Mouse (Mus musculus) midbrain, embryonic 14.5 days (tissue): ENCODE results near the gene Oxld1. TPM values are rescaled to one million over a fixed set of nuclear protein-coding genes. Genes with fewer than 3 reads are reported as not detected.

Experiments used
- ATAC-seq: fragments of 200-750 bp; cut with Nextera tagmentation; 2 replicates; pipeline ENCODE4 v1.8.0; 2017; ENCODE audit warnings: moderate number of reproducible peaks, moderate library complexity; ENCODE audit not compliant: low FRiP score, low TSS enrichment
- DNase-seq: peaks from one replicate; pipeline ENCODE4 v3.0.0-alpha.2; 2015
- H3K27ac ChIP-seq: fragments of 300-500 bp; sonication (generic); replicated peaks from 2 replicates; pipeline ENCODE4 v1.5.1; 2014; ENCODE audit warnings: mild to moderate bottlenecking, low read depth, low read length, moderate library complexity
- H3K27me3 ChIP-seq: fragments of 300-500 bp; sonication (generic); 2 replicates; pipeline ENCODE4 v1.6.1; 2014; ENCODE audit warnings: low read length, control low read depth, mixed read lengths; ENCODE audit not compliant: control insufficient read depth, insufficient read depth
- H3K36me3 ChIP-seq: fragments of 300-500 bp; sonication (generic); 2 replicates; pipeline ENCODE4 v1.6.1; 2014; ENCODE audit warnings: low read length, control low read depth; ENCODE audit not compliant: control insufficient read depth, insufficient read depth
- H3K4me1 ChIP-seq: fragments of 300-500 bp; sonication (generic); 2 replicates; pipeline ENCODE4 v1.6.1; 2014; ENCODE audit warnings: mild to moderate bottlenecking, antibody characterized with exemption, low read length, control low read depth; ENCODE audit not compliant: control insufficient read depth, insufficient read depth
- H3K4me2 ChIP-seq: fragments of 300-500 bp; sonication (generic); 2 replicates; pipeline ENCODE4 v1.6.1; 2014; ENCODE audit warnings: mild to moderate bottlenecking, low read length, moderate library complexity
- H3K4me3 ChIP-seq: fragments of 300-500 bp; sonication (generic); replicated peaks from 2 replicates; pipeline ENCODE4 v1.5.1; 2014; ENCODE audit warnings: low read depth, low read length
- H3K9ac ChIP-seq: fragments of 300-500 bp; sonication (generic); replicated peaks from 2 replicates; pipeline ENCODE4 v1.6.1; 2014; ENCODE audit warnings: mild to moderate bottlenecking, low read length, moderate library complexity
- H3K9me3 ChIP-seq: fragments of 300-500 bp; sonication (generic); 2 replicates; pipeline ENCODE4 v1.6.1; 2016; ENCODE audit warnings: low read length, control low read depth, mixed read lengths; ENCODE audit not compliant: control insufficient read depth
- WGBS: fragments of 180-500 bp; shearing (Covaris S2); extraction: QIAGEN DNeasy Blood & Tissue Kit; methylation state at CpG from one replicate; pipeline ENCODE4 v1.1.7; 2014; 5-methylcytosine and 5-hydroxymethylcytosine counted together
- polyA plus RNA-seq: library from polyadenylated mRNA; unstranded; fragments of >200 nt; fragmentation: Nextera tagmentation; extraction: Ambion mirVana; gene quantifications from 2 replicates; pipeline ENCODE4 v1.2.1, GENCODE M21; 2014

The Oxld1 gene
- polyA plus RNA-seq, result 11.2 and 12.5 TPM in 2 replicates

GRCm38 (mm10) chr11:120457772-120458751, at the start of gene Oxld1, which contains the start of gene Ccdc137:
Gene Oxld1 (minus strand): TSS chr11:120458068.
Gene Ccdc137 (plus strand): TSS chr11:120458115.
- Histone ChIP-seq H3K4me2 (peak within 1 kb of the TSS; percentile 96), H3K27ac (peak within 1 kb of the TSS; percentile 82), H3K4me1 (peaks cover 17% of the 10 kb centered on the region), H3K27me3 (no peaks in the 10 kb centered on the region), H3K4me3 (peak within 1 kb of the TSS; percentile 90), H3K9ac (peak within 1 kb of the TSS; percentile 94), H3K9me3 (no peaks in the 10 kb centered on the region), H3K36me3 (peaks cover 27% of the 10 kb centered on the region)
- ATAC-seq, result peak; percentile 80; the same call in 1 of the 2 replicates
- WGBS, result 4% methylated on average over 62 of the region's 62 CpGs
- peak; percentile 93 for DNase-seq

- WGBS, result 62% methylated on average over 4 of the region's 4 CpGs
- peaks cover 6% of the 10 kb centered on the region; the same call in 1 of the 2 replicates for H3K4me1 ChIP-seq
- no peak overlapping the region for H3K4me2 ChIP-seq
- no peaks in the 10 kb centered on the region for H3K9me3 ChIP-seq
- no peak for ATAC-seq
- DNase-seq, result no peak
- no peak overlapping the region for H3K4me3 ChIP-seq
- H3K27me3 ChIP-seq, result no peaks in the 10 kb centered on the region
- H3K9ac ChIP-seq, result no peak overlapping the region
- H3K27ac ChIP-seq, result no peak overlapping the region
- H3K36me3 ChIP-seq, result no peaks in the 10 kb centered on the region
These were observed 49.0 kb upstream of the Oxld1 start for GRCm38 (mm10) chr11:120506899-120507298.

- no peak overlapping the region for H3K4me2 ChIP-seq
- no peaks in the 10 kb centered on the region for H3K9me3 ChIP-seq
- H3K4me1 ChIP-seq, result 0 out of 2 replicates have a peak, but pooled peaks cover 4% of the 10 kb centered on the region
- DNase-seq (no peak), ATAC-seq (no peak)
- no peaks in the 10 kb centered on the region for H3K27me3 ChIP-seq
- H3K27ac ChIP-seq, result no peak overlapping the region
- 93% methylated on average over 3 of the region's 3 CpGs for WGBS
- no peak overlapping the region for H3K9ac ChIP-seq
- H3K4me3 ChIP-seq, result no peak overlapping the region
- no peaks in the 10 kb centered on the region for H3K36me3 ChIP-seq
These were observed 47.8 kb upstream of the Oxld1 start for GRCm38 (mm10) chr11:120505661-120506060.

GRCm38 (mm10) chr11:120501701-120502100, 43.8 kb upstream of the Oxld1 start:
- H3K4me2 ChIP-seq, result no peak overlapping the region
- H3K4me3 ChIP-seq, result no peak overlapping the region
- ATAC-seq (no peak), DNase-seq (no peak)
- no peaks in the 10 kb centered on the region for H3K9me3 ChIP-seq
- WGBS, result 89% methylated on average over 4 of the region's 4 CpGs
- H3K4me1 ChIP-seq, result no peaks in the 10 kb centered on the region
- H3K9ac ChIP-seq, result no peak overlapping the region
- no peaks in the 10 kb centered on the region for H3K27me3 ChIP-seq
- H3K27ac ChIP-seq, result no peak overlapping the region
- peaks cover 22% of the 10 kb centered on the region; the same call in 1 of the 2 replicates for H3K36me3 ChIP-seq

GRCm38 (mm10) chr11:120501018-120501417, 43.1 kb upstream of the Oxld1 start:
- Histone ChIP-seq H3K36me3 (peaks cover 28% of the 10 kb centered on the region; the same call in 1 of the 2 replicates), H3K4me3 (no peak overlapping the region), H3K9me3 (no peaks in the 10 kb centered on the region), H3K27ac (no peak overlapping the region), H3K4me2 (no peak overlapping the region), H3K27me3 (no peaks in the 10 kb centered on the region), H3K4me1 (no peaks in the 10 kb centered on the region), H3K9ac (no peak overlapping the region)
- ATAC-seq, result no peak
- WGBS, result 69% methylated on average over 6 of the region's 6 CpGs
- DNase-seq, result no peak

GRCm38 (mm10) chr11:120500357-120500756, 42.5 kb upstream of the Oxld1 start:
- Histone ChIP-seq H3K27me3 (no peaks in the 10 kb centered on the region), H3K36me3 (peaks cover 33% of the 10 kb centered on the region), H3K27ac (no peak overlapping the region), H3K4me2 (no peak overlapping the region), H3K4me3 (no peak overlapping the region), H3K4me1 (no peaks in the 10 kb centered on the region), H3K9ac (no peak overlapping the region), H3K9me3 (no peaks in the 10 kb centered on the region)
- DNase-seq (no peak), ATAC-seq (no peak)
- 25% methylated on average over 3 of the region's 3 CpGs for WGBS

- Histone ChIP-seq H3K4me2 (no peak overlapping the region), H3K4me3 (no peak overlapping the region), H3K36me3 (peaks cover 38% of the 10 kb centered on the region), H3K27ac (no peak overlapping the region), H3K27me3 (no peaks in the 10 kb centered on the region), H3K9me3 (no peaks in the 10 kb centered on the region), H3K9ac (no peak overlapping the region), H3K4me1 (no peaks in the 10 kb centered on the region)
- DNase-seq (no peak), ATAC-seq (no peak)
- 82% methylated on average over 6 of the region's 6 CpGs for WGBS
These were observed 42.0 kb upstream of the Oxld1 start for GRCm38 (mm10) chr11:120499894-120500293.

GRCm38 (mm10) chr11:120498891-120499290, 41.0 kb upstream of the Oxld1 start:
- Histone ChIP-seq H3K4me1 (no peaks in the 10 kb centered on the region), H3K4me2 (no peak overlapping the region), H3K27me3 (no peaks in the 10 kb centered on the region), H3K4me3 (no peak overlapping the region), H3K27ac (no peak overlapping the region), H3K36me3 (peaks cover 44% of the 10 kb centered on the region), H3K9me3 (no peaks in the 10 kb centered on the region), H3K9ac (no peak overlapping the region)
- no peak for ATAC-seq
- no peak for DNase-seq
- 95% methylated on average over 5 of the region's 5 CpGs for whole genome bisulfite sequencing
